Comparison of ENCODE assay signal across 15 mouse cellular contexts in the genomic region with DNA sequence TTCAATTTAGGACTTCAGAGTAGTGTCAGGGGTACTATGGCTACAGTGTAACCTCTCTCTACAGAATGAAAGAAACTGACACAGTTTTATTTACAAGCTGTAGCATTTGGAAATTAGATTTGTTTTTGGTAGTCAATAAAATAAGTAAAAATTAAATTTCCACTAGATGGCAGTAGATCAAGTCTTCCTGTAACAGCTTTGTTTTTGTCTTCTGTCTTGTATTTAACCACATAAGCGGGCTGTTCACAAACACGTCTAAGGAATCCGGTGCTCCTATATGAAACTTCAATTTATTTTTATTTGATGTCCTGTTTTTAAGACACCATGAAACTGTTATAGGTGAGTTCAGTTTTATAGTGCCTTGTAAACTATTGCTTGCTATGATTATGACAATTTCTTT.
DNase-seq lines count a peak whose midpoint lies in the region; ATAC-seq and TF ChIP-seq lines count a peak whose summit lies in the region.
"Had no signal": no experiment of that assay in that cellular context is flagged by ENCODE, and none has a peak within 500 bp of the region (broad histone marks: within the 10 kb centered on the region; RNA-seq: fewer than 3 reads in every experiment).

No protein-coding gene starts in this region.

- peak; percentile 67 for DNase-seq in embryonic facial prominence, embryonic 11.5 days (ENCODE audit: low spot score)
- no peak for DNase-seq in embryonic facial prominence, embryonic 10.5 days (ENCODE audit: low spot score)
- peak; percentile 80 for DNase-seq in midbrain, embryonic 14.5 days
- DNase-seq in stomach, postnatal 0 days (ENCODE audit: low spot score) = no peak
- DNase-seq in adrenal gland, adult 18-20 months (ENCODE audit: low spot score in 2 of 2) = no peak
- DNase-seq: cerebellum, adult 9-11 months; gastrocnemius, postnatal 14 days; right cerebral cortex, postnatal 14 days; thymus, postnatal 14 days had no signal

- no peak for ATAC-seq in embryonic facial prominence, embryonic 11.5 days (replicated peaks; ENCODE audit: insufficient number of reproducible peaks, low FRiP score, low TSS enrichment, low read depth)
- ATAC-seq in intestine, postnatal 0 days = no peak
- ATAC-seq in intestine, embryonic 15.5 days = no peak
- ATAC-seq in midbrain, embryonic 14.5 days (ENCODE audit: low FRiP score, low TSS enrichment) = no peak
- ATAC-seq in midbrain, embryonic 15.5 days (replicated peaks) = no peak
- ATAC-seq in stomach, postnatal 0 days (ENCODE audit: low FRiP score, low TSS enrichment) = no peak

- H3K27ac ChIP-seq in embryonic facial prominence, embryonic 11.5 days (replicated peaks; ENCODE audit: low read depth, low read length) = no peak overlapping the region
- H3K27ac ChIP-seq in embryonic facial prominence, embryonic 10.5 days (replicated peaks) = no peak overlapping the region
- no peak overlapping the region for H3K27ac ChIP-seq in intestine, postnatal 0 days (ENCODE audit: low read depth, low read length)
- H3K27ac ChIP-seq in intestine, embryonic 15.5 days = no peak overlapping the region
- H3K27ac ChIP-seq in midbrain, embryonic 14.5 days (replicated peaks; ENCODE audit: low read depth, low read length) = no peak overlapping the region
- no peak overlapping the region for H3K27ac ChIP-seq in midbrain, embryonic 15.5 days
- H3K27ac ChIP-seq in stomach, postnatal 0 days (replicated peaks) = no peak overlapping the region
- H3K27ac ChIP-seq: liver, embryonic 15.5 days; neural tube, embryonic 12.5 days had no signal

- no peak overlapping the region for H3K4me2 ChIP-seq in embryonic facial prominence, embryonic 11.5 days (ENCODE audit: low read depth, low read length)
- no peak overlapping the region for H3K4me2 ChIP-seq in intestine, postnatal 0 days (replicated peaks; ENCODE audit: low read depth)
- no peak overlapping the region for H3K4me2 ChIP-seq in intestine, embryonic 15.5 days (replicated peaks)
- H3K4me2 ChIP-seq in midbrain, embryonic 14.5 days (ENCODE audit: low read length) = no peak overlapping the region
- no peak overlapping the region for H3K4me2 ChIP-seq in midbrain, embryonic 15.5 days
- no peak overlapping the region for H3K4me2 ChIP-seq in stomach, postnatal 0 days (replicated peaks; ENCODE audit: low read depth)
- H3K4me2 ChIP-seq: liver, embryonic 15.5 days; midbrain, embryonic 11.5 days; neural tube, embryonic 12.5 days had no signal

- H3K36me3 ChIP-seq in embryonic facial prominence, embryonic 11.5 days (replicated peaks; ENCODE audit: control insufficient read depth, insufficient read depth, low read depth, low read length) = no peaks in the 10 kb centered on the region
- H3K36me3 ChIP-seq in embryonic facial prominence, embryonic 10.5 days (replicated peaks) = no peaks in the 10 kb centered on the region
- no peaks in the 10 kb centered on the region for H3K36me3 ChIP-seq in intestine, postnatal 0 days (ENCODE audit: control insufficient read depth, insufficient read depth)
- H3K36me3 ChIP-seq in intestine, embryonic 15.5 days = no peaks in the 10 kb centered on the region
- H3K36me3 ChIP-seq in midbrain, embryonic 14.5 days (ENCODE audit: control insufficient read depth, insufficient read depth, low read length) = 0 out of 2 replicates have a peak, but pooled peaks cover 2% of the 10 kb centered on the region
- no peaks in the 10 kb centered on the region for H3K36me3 ChIP-seq in midbrain, embryonic 15.5 days (replicated peaks)
- no peaks in the 10 kb centered on the region for H3K36me3 ChIP-seq in stomach, postnatal 0 days (ENCODE audit: control insufficient read depth, insufficient read depth, low read length)
- H3K36me3 ChIP-seq: liver, embryonic 15.5 days had no signal

- H3K9me3 ChIP-seq in embryonic facial prominence, embryonic 11.5 days (replicated peaks; ENCODE audit: control insufficient read depth, low read length) = no peaks in the 10 kb centered on the region
- H3K9me3 ChIP-seq in embryonic facial prominence, embryonic 10.5 days = no peaks in the 10 kb centered on the region
- H3K9me3 ChIP-seq in intestine, postnatal 0 days (ENCODE audit: control insufficient read depth) = no peaks in the 10 kb centered on the region
- H3K9me3 ChIP-seq in intestine, embryonic 15.5 days = no peaks in the 10 kb centered on the region
- no peaks in the 10 kb centered on the region for H3K9me3 ChIP-seq in midbrain, embryonic 14.5 days (ENCODE audit: control insufficient read depth, low read length)
- no peaks in the 10 kb centered on the region for H3K9me3 ChIP-seq in midbrain, embryonic 15.5 days
- H3K9me3 ChIP-seq in stomach, postnatal 0 days (ENCODE audit: control insufficient read depth, low read length) = no peaks in the 10 kb centered on the region
- H3K9me3 ChIP-seq: liver, embryonic 15.5 days; neural tube, embryonic 12.5 days had no signal

- no peak for TF ChIP-seq EP300 in stomach, postnatal 0 days (optimal IDR thresholded peaks at IDR 0.05)

- H3K4me3 ChIP-seq in embryonic facial prominence, embryonic 11.5 days (ENCODE audit: low read depth, low read length) = no peak overlapping the region
- H3K4me3 ChIP-seq in embryonic facial prominence, embryonic 10.5 days = no peak overlapping the region
- no peak overlapping the region for H3K4me3 ChIP-seq in intestine, postnatal 0 days (ENCODE audit: low read depth, low read length)
- H3K4me3 ChIP-seq in intestine, embryonic 15.5 days (replicated peaks) = no peak overlapping the region
- no peak overlapping the region for H3K4me3 ChIP-seq in midbrain, embryonic 14.5 days (replicated peaks; ENCODE audit: low read depth, low read length)
- H3K4me3 ChIP-seq in midbrain, embryonic 15.5 days = no peak overlapping the region
- no peak overlapping the region for H3K4me3 ChIP-seq in stomach, postnatal 0 days (ENCODE audit: low read depth, low read length)
- H3K4me3 ChIP-seq: liver, embryonic 15.5 days; neural tube, embryonic 12.5 days had no signal

- WGBS in embryonic facial prominence, embryonic 11.5 days = 62% methylated on average over 3 of the region's 3 CpGs
- 64% methylated on average over 3 of the region's 3 CpGs for WGBS in embryonic facial prominence, embryonic 10.5 days
- WGBS in intestine, postnatal 0 days = 64% methylated on average over 3 of the region's 3 CpGs
- WGBS in intestine, embryonic 15.5 days = 61% methylated on average over 3 of the region's 3 CpGs
- WGBS in midbrain, embryonic 14.5 days = 43% methylated on average over 3 of the region's 3 CpGs
- WGBS in midbrain, embryonic 15.5 days = 37% methylated on average over 3 of the region's 3 CpGs
- 34% methylated on average over 3 of the region's 3 CpGs for WGBS in stomach, postnatal 0 days

- H3K9ac ChIP-seq in embryonic facial prominence, embryonic 11.5 days (replicated peaks; ENCODE audit: low read length) = no peak overlapping the region
- no peak overlapping the region for H3K9ac ChIP-seq in intestine, postnatal 0 days (ENCODE audit: low read depth, low read length)
- no peak overlapping the region for H3K9ac ChIP-seq in intestine, embryonic 15.5 days
- H3K9ac ChIP-seq in midbrain, embryonic 14.5 days (replicated peaks; ENCODE audit: low read length) = no peak overlapping the region
- H3K9ac ChIP-seq in midbrain, embryonic 15.5 days = no peak overlapping the region
- H3K9ac ChIP-seq in stomach, postnatal 0 days (ENCODE audit: low read length) = no peak overlapping the region
- H3K9ac ChIP-seq: liver, embryonic 15.5 days; neural tube, embryonic 12.5 days had no signal

- TF ChIP-seq CTCF in intestine, postnatal 0 days (IDR thresholded peaks at IDR 0.05; ENCODE audit: low read depth) = peak; percentile 62
- TF ChIP-seq CTCF in stomach, postnatal 0 days (IDR thresholded peaks at IDR 0.05; ENCODE audit: low read depth) = peak; percentile 70

- no peaks in the 10 kb centered on the region for H3K27me3 ChIP-seq in embryonic facial prominence, embryonic 11.5 days (ENCODE audit: control insufficient read depth, insufficient read depth, low read length)
- H3K27me3 ChIP-seq in embryonic facial prominence, embryonic 10.5 days (replicated peaks; ENCODE audit: low read depth, poor library complexity, severe bottlenecking) = no peaks in the 10 kb centered on the region
- H3K27me3 ChIP-seq in intestine, postnatal 0 days (replicated peaks; ENCODE audit: control insufficient read depth, insufficient read depth, low read length) = no peaks in the 10 kb centered on the region
- no peaks in the 10 kb centered on the region for H3K27me3 ChIP-seq in intestine, embryonic 15.5 days (replicated peaks)
- no peaks in the 10 kb centered on the region for H3K27me3 ChIP-seq in midbrain, embryonic 14.5 days (ENCODE audit: control insufficient read depth, insufficient read depth, low read length)
- H3K27me3 ChIP-seq in midbrain, embryonic 15.5 days (replicated peaks) = no peaks in the 10 kb centered on the region
- H3K27me3 ChIP-seq in stomach, postnatal 0 days (ENCODE audit: control insufficient read depth, insufficient read depth, low read length) = no peaks in the 10 kb centered on the region
- H3K27me3 ChIP-seq: liver, embryonic 15.5 days; neural tube, embryonic 12.5 days had no signal

- no peaks in the 10 kb centered on the region for H3K4me1 ChIP-seq in embryonic facial prominence, embryonic 11.5 days (ENCODE audit: control insufficient read depth, insufficient read depth, low read length)
- no peaks in the 10 kb centered on the region for H3K4me1 ChIP-seq in embryonic facial prominence, embryonic 10.5 days
- no peaks in the 10 kb centered on the region for H3K4me1 ChIP-seq in intestine, postnatal 0 days (replicated peaks; ENCODE audit: control insufficient read depth, insufficient read depth, low read length)
- H3K4me1 ChIP-seq in intestine, embryonic 15.5 days (replicated peaks) = no peaks in the 10 kb centered on the region
- H3K4me1 ChIP-seq in midbrain, embryonic 14.5 days (ENCODE audit: control insufficient read depth, insufficient read depth, low read length) = 0 out of 2 replicates have a peak, but pooled peaks cover 3% of the 10 kb centered on the region
- H3K4me1 ChIP-seq in midbrain, embryonic 15.5 days = no peaks in the 10 kb centered on the region
- no peaks in the 10 kb centered on the region for H3K4me1 ChIP-seq in stomach, postnatal 0 days (replicated peaks; ENCODE audit: control insufficient read depth, insufficient read depth)
- H3K4me1 ChIP-seq: liver, embryonic 15.5 days; neural tube, embryonic 12.5 days had no signal

Comparison
In these comparisons a context has a peak if more than half of its experiments do, and no peak if none do; other contexts are left out.
1. DNase-seq: peak in embryonic facial prominence, embryonic 11.5 days (single experiment) and midbrain, embryonic 14.5 days (single experiment); none in embryonic facial prominence, embryonic 10.5 days (single experiment), stomach, postnatal 0 days (single experiment) and adrenal gland, adult 18-20 months (0 of 2).